Mouse (Mus musculus): ENCODE measurements around the gene Fbxo31. TPM values are rescaled to one million over a fixed set of nuclear protein-coding genes. Genes with fewer than 3 reads are reported as not detected.

Gene Fbxo31
- polyA plus RNA-seq, 1 experiment from 2014 or later: 11.8 TPM

DNA sequence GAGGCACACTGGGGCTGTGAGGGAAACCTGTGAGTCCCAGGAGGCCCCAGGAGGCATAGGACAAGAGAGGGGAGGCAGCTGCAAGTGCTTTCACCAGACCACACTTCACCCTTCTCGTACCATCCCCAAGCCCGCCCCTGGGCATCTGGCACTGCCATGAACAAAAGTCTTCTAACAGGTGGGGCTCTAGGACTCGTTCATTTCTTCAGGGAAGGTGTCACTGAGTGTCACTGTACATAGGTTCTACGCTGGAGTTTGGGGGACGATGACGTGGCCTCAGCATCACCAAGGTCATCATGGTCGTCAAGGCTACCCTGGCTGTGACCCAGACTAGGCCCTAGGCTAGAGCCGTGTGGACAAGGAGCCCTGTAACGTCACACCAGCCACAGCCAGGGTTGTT, 50.9 kb downstream of the Fbxo31 start:
- H3K4me1 ChIP-seq (ENCODE audit: control insufficient read depth, insufficient read depth, low read length): no peaks in the 10 kb centered on the region
- H3K27ac ChIP-seq (ENCODE audit: low read length): no peak overlapping the region
- no peak overlapping the region for H3K9ac ChIP-seq (ENCODE audit: low read length)
- H3K4me3 ChIP-seq (ENCODE audit: low read length): no peak overlapping the region
- peaks cover 3% of the 10 kb centered on the region; the same call in 1 of the 2 replicates for H3K27me3 ChIP-seq (ENCODE audit: control insufficient read depth, insufficient read depth, low read length)
- H3K9me3 ChIP-seq (replicated peaks; ENCODE audit: control insufficient read depth, low read length): no peaks in the 10 kb centered on the region
- ATAC-seq (replicated peaks; ENCODE audit: extremely low read depth, insufficient read depth, low FRiP score): no peak
- no peaks in the 10 kb centered on the region for H3K36me3 ChIP-seq (ENCODE audit: control insufficient read depth, insufficient read depth)
- 78% methylated on average over 9 of the region's 9 CpGs for WGBS
- H3K4me2 ChIP-seq (ENCODE audit: low read depth, low read length): no peak overlapping the region

DNA sequence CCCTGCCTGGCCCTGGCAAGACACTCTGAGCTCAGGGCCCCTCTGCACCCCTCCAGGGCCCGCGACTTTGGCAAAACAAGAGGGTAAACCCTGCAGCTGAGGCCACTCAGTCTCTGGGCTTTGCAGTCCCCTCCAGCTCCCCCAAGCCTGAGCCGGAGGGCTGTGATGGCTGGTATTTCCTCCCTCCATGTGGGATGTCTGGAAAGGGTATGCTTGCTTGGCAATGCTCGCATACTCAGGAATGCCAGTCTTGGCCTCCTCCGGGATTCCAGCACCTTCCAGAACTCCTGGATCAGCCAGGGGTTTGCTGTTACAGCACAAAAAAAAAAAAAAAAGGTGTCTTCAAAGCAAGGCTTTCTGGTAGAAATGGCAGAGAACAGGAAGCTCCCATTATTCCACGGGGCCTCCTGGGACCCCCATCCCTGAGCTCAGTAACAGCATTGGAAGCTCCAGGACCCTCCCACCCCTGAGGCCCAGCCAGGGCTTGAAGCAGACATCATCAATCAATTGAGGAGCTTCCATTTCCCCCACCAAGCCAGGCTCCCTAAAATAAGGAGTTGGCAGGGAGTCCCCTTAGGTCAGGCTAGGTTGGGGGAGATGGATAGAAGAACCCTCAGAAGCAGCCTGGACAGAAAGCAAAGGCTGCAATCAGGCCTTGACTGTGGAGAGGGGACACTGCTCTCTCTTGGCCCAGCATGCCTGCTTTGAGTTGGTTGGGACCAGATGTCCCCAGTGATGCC, 51.6 kb downstream of the Fbxo31 start:
- H3K4me1 ChIP-seq (ENCODE audit: control insufficient read depth, insufficient read depth, low read length): no peaks in the 10 kb centered on the region
- peaks cover 3% of the 10 kb centered on the region; the same call in 1 of the 2 replicates for H3K27me3 ChIP-seq (ENCODE audit: control insufficient read depth, insufficient read depth, low read length)
- H3K9ac ChIP-seq (ENCODE audit: low read length): no peak overlapping the region
- peak; percentile 49 for ATAC-seq (replicated peaks; ENCODE audit: extremely low read depth, insufficient read depth, low FRiP score)
- H3K9me3 ChIP-seq (replicated peaks; ENCODE audit: control insufficient read depth, low read length): no peaks in the 10 kb centered on the region
- H3K4me2 ChIP-seq (ENCODE audit: low read depth, low read length): no peak overlapping the region
- H3K36me3 ChIP-seq (ENCODE audit: control insufficient read depth, insufficient read depth): no peaks in the 10 kb centered on the region
- 46% methylated on average over 6 of the region's 6 CpGs for WGBS
- H3K4me3 ChIP-seq (ENCODE audit: low read length): no peak overlapping the region
- no peak overlapping the region for H3K27ac ChIP-seq (ENCODE audit: low read length)

GRCm38 (mm10) chr8:121525111-121525818, 53.3 kb downstream of the Fbxo31 start:
- Histone ChIP-seq H3K27me3 (ENCODE audit: control insufficient read depth, insufficient read depth, low read length) (peaks cover 3% of the 10 kb centered on the region; the same call in 1 of the 2 replicates), H3K9me3 (replicated peaks; ENCODE audit: control insufficient read depth, low read length) (no peaks in the 10 kb centered on the region), H3K36me3 (ENCODE audit: control insufficient read depth, insufficient read depth) (no peaks in the 10 kb centered on the region), H3K4me2 (ENCODE audit: low read depth, low read length) (no peak overlapping the region), H3K4me1 (ENCODE audit: control insufficient read depth, insufficient read depth, low read length) (no peaks in the 10 kb centered on the region), H3K9ac (ENCODE audit: low read length) (no peak overlapping the region), H3K4me3 (ENCODE audit: low read length) (no peak overlapping the region), H3K27ac (ENCODE audit: low read length) (no peak overlapping the region)
- no peak for ATAC-seq (replicated peaks; ENCODE audit: extremely low read depth, insufficient read depth, low FRiP score)
- WGBS: 58% methylated on average over 18 of the region's 18 CpGs

- peaks cover 12% of the 10 kb centered on the region; the same call in 1 of the 2 replicates for H3K27me3 ChIP-seq (ENCODE audit: control insufficient read depth, insufficient read depth, low read length)
- H3K9ac ChIP-seq (ENCODE audit: low read length): no peak overlapping the region
- no peak overlapping the region for H3K4me3 ChIP-seq (ENCODE audit: low read length)
- H3K27ac ChIP-seq (ENCODE audit: low read length): no peak overlapping the region
- ATAC-seq (replicated peaks; ENCODE audit: extremely low read depth, insufficient read depth, low FRiP score): no peak; the same call in 1 of the 2 replicates
- no peaks in the 10 kb centered on the region for H3K36me3 ChIP-seq (ENCODE audit: control insufficient read depth, insufficient read depth)
- no peaks in the 10 kb centered on the region for H3K9me3 ChIP-seq (replicated peaks; ENCODE audit: control insufficient read depth, low read length)
- H3K4me2 ChIP-seq (ENCODE audit: low read depth, low read length): no peak overlapping the region
- no peaks in the 10 kb centered on the region for H3K4me1 ChIP-seq (ENCODE audit: control insufficient read depth, insufficient read depth, low read length)
- WGBS: 5% methylated on average over 12 of the region's 12 CpGs
These were observed 65.2 kb downstream of the Fbxo31 start for GRCm38 (mm10) chr8:121513429-121513828.

- H3K9ac ChIP-seq (ENCODE audit: low read length): no peak overlapping the region
- H3K4me3 ChIP-seq (ENCODE audit: low read length): no peak overlapping the region
- H3K36me3 ChIP-seq (ENCODE audit: control insufficient read depth, insufficient read depth): no peaks in the 10 kb centered on the region
- H3K4me1 ChIP-seq (ENCODE audit: control insufficient read depth, insufficient read depth, low read length): no peaks in the 10 kb centered on the region
- no peak for ATAC-seq (replicated peaks; ENCODE audit: extremely low read depth, insufficient read depth, low FRiP score)
- H3K9me3 ChIP-seq (replicated peaks; ENCODE audit: control insufficient read depth, low read length): no peaks in the 10 kb centered on the region
- 60% methylated on average over 9 of the region's 9 CpGs for WGBS
- H3K27me3 ChIP-seq (ENCODE audit: control insufficient read depth, insufficient read depth, low read length): peaks cover 12% of the 10 kb centered on the region; the same call in 1 of the 2 replicates
- no peak overlapping the region for H3K27ac ChIP-seq (ENCODE audit: low read length)
- H3K4me2 ChIP-seq (ENCODE audit: low read depth, low read length): no peak overlapping the region
These were observed 66.9 kb downstream of the Fbxo31 start for GRCm38 (mm10) chr8:121511751-121512150.

Other genes starting within 250 kb of the Fbxo31 start
- not detected in 2 replicates for gene 1700018B08Rik, start 34.5 kb downstream of the Fbxo31 start, polyA plus RNA-seq (2015; fragmentation: Nextera tagmentation; extraction: Ambion mirVana)
- 203 and 251 TPM in 2 replicates for gene Map1lc3b, start 11.6 kb upstream of the Fbxo31 start, polyA plus RNA-seq (2015; fragmentation: Nextera tagmentation; extraction: Ambion mirVana)
- 7.9 and 8.5 TPM in 2 replicates for gene Zcchc14, start 74.1 kb upstream of the Fbxo31 start, polyA plus RNA-seq (2015; fragmentation: Nextera tagmentation; extraction: Ambion mirVana)
- 0.21 and 0.25 TPM in 2 replicates for gene Jph3, start 150.8 kb upstream of the Fbxo31 start, polyA plus RNA-seq (2015; fragmentation: Nextera tagmentation; extraction: Ambion mirVana)

Data from heart, embryonic 16.5 days (tissue).